Mouse (Mus musculus) liver, embryonic 13.5 days (tissue): Measurements from ENCODE around the gene Hs6st3. TPM values are rescaled to one million over a fixed set of nuclear protein-coding genes. Genes with fewer than 3 reads are reported as not detected.

Source experiments
- ATAC-seq: fragments of 200-750 bp; cut with Nextera tagmentation; 2 replicates; pipeline ENCODE4 v1.8.0; 2017; ENCODE audit warnings: low read depth, mild to moderate bottlenecking, moderate number of reproducible peaks, moderate library complexity
- DNase-seq: peaks from one replicate; pipeline ENCODE4 v3.0.0; 2022
- H3K27ac ChIP-seq: fragments of 300-500 bp; sonication (generic); 2 replicates; pipeline ENCODE4 v1.5.1; 2015; ENCODE audit warnings: moderate library complexity, mild to moderate bottlenecking, inconsistent platforms
- H3K27me3 ChIP-seq: fragments of 300-500 bp; sonication (generic); 2 replicates; pipeline ENCODE4 v1.6.1; 2015; ENCODE audit warnings: mild to moderate bottlenecking, inconsistent platforms
- H3K36me3 ChIP-seq: fragments of 300-500 bp; sonication (generic); 2 replicates; pipeline ENCODE4 v1.6.1; 2015; ENCODE audit warnings: mild to moderate bottlenecking, inconsistent platforms
- H3K4me1 ChIP-seq: fragments of 300-500 bp; sonication (generic); replicated peaks from 2 replicates; pipeline ENCODE4 v1.6.1; 2015; ENCODE audit warnings: inconsistent platforms
- H3K4me2 ChIP-seq: fragments of 300-500 bp; sonication (generic); 2 replicates; pipeline ENCODE4 v1.6.1; 2015; ENCODE audit warnings: inconsistent platforms, mild to moderate bottlenecking, moderate library complexity
- H3K4me3 ChIP-seq: fragments of 300-500 bp; sonication (generic); replicated peaks from 2 replicates; pipeline ENCODE4 v1.5.1; 2015; ENCODE audit warnings: mild to moderate bottlenecking, inconsistent platforms
- H3K9ac ChIP-seq: fragments of 300-500 bp; sonication (generic); 2 replicates; pipeline ENCODE4 v1.6.1; 2015; ENCODE audit warnings: mild to moderate bottlenecking, inconsistent platforms
- H3K9me3 ChIP-seq: fragments of 300-500 bp; sonication (generic); replicated peaks from 2 replicates; pipeline ENCODE4 v1.6.1; 2016; ENCODE audit warnings: inconsistent platforms
- WGBS: fragments of 180-500 bp; shearing (Covaris S2); methylation state at CpG from one replicate; pipeline ENCODE4 v1.1.7; 2015; ENCODE audit not compliant: insufficient replicate concordance; 5-methylcytosine and 5-hydroxymethylcytosine counted together
- polyA plus RNA-seq: library from polyadenylated mRNA; unstranded; fragments of >200 nt; fragmentation: Nextera tagmentation; extraction: Ambion mirVana; gene quantifications from 2 replicates; pipeline ENCODE4 v1.2.1, GENCODE M21; 2015

The Hs6st3 gene
- polyA plus RNA-seq, 1 experiment from 2014 or later: not detected

- no peaks in the 10 kb centered on the region for H3K36me3 ChIP-seq
These were observed 711.2 kb downstream of the Hs6st3 start for GRCm38 (mm10) chr14:119849338-119849737.

DNA sequence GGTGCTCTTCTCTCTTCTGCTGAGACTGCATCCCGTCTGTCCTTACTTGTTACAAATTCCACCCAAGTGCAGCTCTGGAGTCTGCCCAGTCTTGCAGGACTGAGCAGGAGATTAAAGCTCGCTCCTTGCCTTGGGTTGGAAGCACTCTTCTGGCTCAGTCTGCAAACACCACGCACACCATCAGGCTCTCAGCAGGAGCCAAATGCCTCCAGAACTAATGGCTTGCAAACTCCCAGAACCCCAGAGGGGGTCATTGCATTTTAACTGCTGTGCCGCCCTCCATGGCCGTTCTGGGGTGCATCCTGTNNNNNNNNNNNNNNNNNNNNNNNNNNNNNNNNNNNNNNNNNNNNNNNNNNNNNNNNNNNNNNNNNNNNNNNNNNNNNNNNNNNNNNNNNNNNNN lies 714.0 kb downstream of the Hs6st3 start:
- ATAC-seq (no peak), DNase-seq (no peak)
- Histone ChIP-seq H3K9ac (no peak overlapping the region), H3K27me3 (no peaks in the 10 kb centered on the region), H3K9me3 (no peaks in the 10 kb centered on the region), H3K27ac (no peak overlapping the region), H3K4me2 (no peak overlapping the region), H3K4me1 (no peaks in the 10 kb centered on the region), H3K36me3 (no peaks in the 10 kb centered on the region), H3K4me3 (no peak overlapping the region)
- 32% methylated on average over 5 of the region's 5 CpGs for WGBS

More at GRCm38 (mm10) chr14:119849338-119849737, 711.2 kb downstream of the Hs6st3 start:
- ATAC-seq (no peak), DNase-seq (no peak)
- no peaks in the 10 kb centered on the region for H3K9me3 ChIP-seq
- H3K9ac ChIP-seq: no peak overlapping the region
- no peaks in the 10 kb centered on the region for H3K27me3 ChIP-seq
- no peak overlapping the region for H3K27ac ChIP-seq
- 16% methylated on average over 7 of the region's 7 CpGs for WGBS
- no peak overlapping the region for H3K4me2 ChIP-seq
- H3K4me3 ChIP-seq: no peak overlapping the region
- H3K4me1 ChIP-seq: no peaks in the 10 kb centered on the region

GRCm38 (mm10) chr14:119857338-119858291 lies 719.5 kb downstream of the Hs6st3 start:
- ATAC-seq (no peak), DNase-seq (no peak)
- Histone ChIP-seq H3K9ac (no peak overlapping the region), H3K27me3 (no peaks in the 10 kb centered on the region), H3K4me1 (no peaks in the 10 kb centered on the region), H3K4me2 (no peak overlapping the region), H3K36me3 (no peaks in the 10 kb centered on the region), H3K4me3 (no peak overlapping the region), H3K27ac (no peak overlapping the region), H3K9me3 (no peaks in the 10 kb centered on the region)
- 59% methylated on average over 23 of the region's 23 CpGs for WGBS

- no peak overlapping the region for H3K27ac ChIP-seq
- H3K9me3 ChIP-seq: no peaks in the 10 kb centered on the region
- no peak for ATAC-seq
- no peak overlapping the region for H3K4me3 ChIP-seq
- no peaks in the 10 kb centered on the region for H3K36me3 ChIP-seq
- no peaks in the 10 kb centered on the region for H3K27me3 ChIP-seq
- no peak for DNase-seq
- H3K4me1 ChIP-seq: no peaks in the 10 kb centered on the region
- WGBS: 70% methylated on average over 4 of the region's 4 CpGs
- no peak overlapping the region for H3K4me2 ChIP-seq
- H3K9ac ChIP-seq: no peak overlapping the region
These were observed 735.5 kb downstream of the Hs6st3 start for GRCm38 (mm10) chr14:119873617-119874016.

DNA sequence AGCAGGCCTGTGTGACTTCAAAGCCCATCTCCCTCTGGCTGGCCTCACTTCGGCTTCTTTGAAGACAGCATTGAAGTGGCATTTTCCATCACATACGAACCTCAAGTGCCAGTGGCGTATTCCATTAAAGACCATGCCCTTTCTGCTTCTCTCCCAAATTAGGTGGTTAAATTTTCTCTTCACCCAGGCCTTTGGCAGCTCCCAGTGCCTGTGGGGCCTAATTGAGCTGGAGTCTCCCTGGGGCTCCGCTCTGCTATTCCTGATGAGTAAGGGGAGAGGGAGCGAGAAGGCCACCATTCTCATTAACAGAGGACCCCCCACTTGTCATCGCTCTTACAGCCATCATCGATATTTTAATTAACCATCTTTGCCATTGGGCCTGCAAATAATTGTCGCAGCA lies 754.8 kb downstream of the Hs6st3 start:
- Histone ChIP-seq H3K27ac (no peak overlapping the region), H3K36me3 (no peaks in the 10 kb centered on the region), H3K9ac (no peak overlapping the region), H3K4me1 (no peaks in the 10 kb centered on the region), H3K27me3 (no peaks in the 10 kb centered on the region), H3K4me2 (no peak overlapping the region), H3K9me3 (no peaks in the 10 kb centered on the region), H3K4me3 (no peak overlapping the region)
- WGBS: 71% methylated on average over 8 of the region's 8 CpGs
- ATAC-seq (no peak), DNase-seq (no peak)

DNA sequence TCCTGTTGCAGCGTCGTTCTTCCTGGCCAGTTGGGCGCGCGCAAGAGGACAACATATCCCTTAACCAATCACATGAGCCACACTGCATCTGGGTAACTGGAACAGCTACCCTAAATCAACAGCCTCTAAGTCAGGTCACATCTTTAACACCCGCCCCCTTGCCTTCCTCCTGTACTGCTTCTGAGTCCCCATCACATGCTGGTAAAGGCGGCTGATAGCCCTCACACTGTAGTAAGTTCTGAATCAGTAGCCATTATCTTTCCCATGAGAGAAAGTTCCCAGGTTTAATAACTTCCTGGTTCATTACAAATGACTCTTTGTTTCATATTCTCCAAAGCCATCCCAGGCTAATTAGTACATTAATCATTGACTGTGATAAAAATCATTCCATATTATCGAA lies 757.0 kb downstream of the Hs6st3 start:
- ATAC-seq (no peak), DNase-seq (no peak)
- no peak overlapping the region for H3K4me2 ChIP-seq
- no peaks in the 10 kb centered on the region for H3K4me1 ChIP-seq
- no peak overlapping the region for H3K4me3 ChIP-seq
- no peaks in the 10 kb centered on the region for H3K27me3 ChIP-seq
- H3K9me3 ChIP-seq: no peaks in the 10 kb centered on the region
- 87% methylated on average over 8 of the region's 8 CpGs for WGBS
- H3K27ac ChIP-seq: no peak overlapping the region
- no peaks in the 10 kb centered on the region for H3K36me3 ChIP-seq
- no peak overlapping the region for H3K9ac ChIP-seq

GRCm38 (mm10) chr14:119895765-119896465 lies 757.8 kb downstream of the Hs6st3 start:
- no peak for DNase-seq
- no peaks in the 10 kb centered on the region for H3K9me3 ChIP-seq
- no peaks in the 10 kb centered on the region for H3K36me3 ChIP-seq
- no peaks in the 10 kb centered on the region for H3K4me1 ChIP-seq
- H3K4me3 ChIP-seq: no peak overlapping the region
- no peak overlapping the region for H3K9ac ChIP-seq
- 38% methylated on average over 10 of the region's 10 CpGs for WGBS
- H3K27me3 ChIP-seq: no peaks in the 10 kb centered on the region
- H3K27ac ChIP-seq: no peak overlapping the region
- H3K4me2 ChIP-seq: no peak overlapping the region
- no peak for ATAC-seq

- no peak overlapping the region for H3K4me3 ChIP-seq
- H3K9ac ChIP-seq: no peak overlapping the region
- no peaks in the 10 kb centered on the region for H3K4me1 ChIP-seq
- no peak for DNase-seq
- no peak overlapping the region for H3K27ac ChIP-seq
- H3K9me3 ChIP-seq: no peaks in the 10 kb centered on the region
- no peak for ATAC-seq
- no peaks in the 10 kb centered on the region for H3K36me3 ChIP-seq
- H3K27me3 ChIP-seq: no peaks in the 10 kb centered on the region
- H3K4me2 ChIP-seq: no peak overlapping the region
These were observed 764.3 kb downstream of the Hs6st3 start for GRCm38 (mm10) chr14:119902486-119902885.

GRCm38 (mm10) chr14:119908032-119908675 lies 770.0 kb downstream of the Hs6st3 start:
- Histone ChIP-seq H3K9me3 (no peaks in the 10 kb centered on the region), H3K9ac (no peak overlapping the region), H3K27ac (no peak overlapping the region), H3K4me1 (no peaks in the 10 kb centered on the region), H3K27me3 (no peaks in the 10 kb centered on the region), H3K36me3 (no peaks in the 10 kb centered on the region), H3K4me2 (no peak overlapping the region), H3K4me3 (no peak overlapping the region)
- 68% methylated on average over 13 of the region's 13 CpGs for WGBS
- ATAC-seq (no peak), DNase-seq (no peak)

DNA sequence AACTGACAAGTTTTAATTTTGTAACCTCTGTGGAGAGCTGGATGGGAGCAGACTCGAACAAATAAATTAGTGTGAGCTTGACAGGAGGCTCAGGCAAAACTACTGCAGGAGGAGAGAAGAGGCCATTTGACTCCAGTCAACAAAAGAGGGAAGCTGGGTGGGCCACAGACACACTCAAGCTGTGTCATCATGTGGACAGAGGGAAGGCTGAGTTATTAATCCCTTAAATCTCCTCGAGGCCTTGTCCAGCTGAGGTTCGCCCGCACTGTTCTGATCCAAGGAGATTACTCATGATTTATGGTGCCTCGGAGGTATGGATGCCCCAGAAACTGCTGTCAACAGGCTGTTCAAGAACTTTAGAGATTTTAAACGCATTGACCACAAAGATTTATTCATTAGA lies 776.4 kb downstream of the Hs6st3 start:
- no peak overlapping the region for H3K4me2 ChIP-seq
- no peak overlapping the region for H3K4me3 ChIP-seq
- WGBS: 63% methylated on average over 6 of the region's 6 CpGs
- ATAC-seq (no peak), DNase-seq (no peak)
- H3K27ac ChIP-seq: no peak overlapping the region
- H3K4me1 ChIP-seq: no peaks in the 10 kb centered on the region
- H3K36me3 ChIP-seq: no peaks in the 10 kb centered on the region
- H3K27me3 ChIP-seq: no peaks in the 10 kb centered on the region
- H3K9ac ChIP-seq: no peak overlapping the region
- no peaks in the 10 kb centered on the region for H3K9me3 ChIP-seq

- Histone ChIP-seq H3K9ac (no peak overlapping the region), H3K4me1 (no peaks in the 10 kb centered on the region), H3K4me2 (no peak overlapping the region), H3K27me3 (no peaks in the 10 kb centered on the region), H3K4me3 (no peak overlapping the region), H3K27ac (no peak overlapping the region), H3K9me3 (no peaks in the 10 kb centered on the region), H3K36me3 (no peaks in the 10 kb centered on the region)
- 63% methylated on average over 6 of the region's 6 CpGs for WGBS
- ATAC-seq: no peak
- DNase-seq: no peak
These were observed 780.3 kb downstream of the Hs6st3 start for GRCm38 (mm10) chr14:119918281-119919034.
